ENCODE assay signal across 7 mouse cellular contexts in the genomic region with DNA sequence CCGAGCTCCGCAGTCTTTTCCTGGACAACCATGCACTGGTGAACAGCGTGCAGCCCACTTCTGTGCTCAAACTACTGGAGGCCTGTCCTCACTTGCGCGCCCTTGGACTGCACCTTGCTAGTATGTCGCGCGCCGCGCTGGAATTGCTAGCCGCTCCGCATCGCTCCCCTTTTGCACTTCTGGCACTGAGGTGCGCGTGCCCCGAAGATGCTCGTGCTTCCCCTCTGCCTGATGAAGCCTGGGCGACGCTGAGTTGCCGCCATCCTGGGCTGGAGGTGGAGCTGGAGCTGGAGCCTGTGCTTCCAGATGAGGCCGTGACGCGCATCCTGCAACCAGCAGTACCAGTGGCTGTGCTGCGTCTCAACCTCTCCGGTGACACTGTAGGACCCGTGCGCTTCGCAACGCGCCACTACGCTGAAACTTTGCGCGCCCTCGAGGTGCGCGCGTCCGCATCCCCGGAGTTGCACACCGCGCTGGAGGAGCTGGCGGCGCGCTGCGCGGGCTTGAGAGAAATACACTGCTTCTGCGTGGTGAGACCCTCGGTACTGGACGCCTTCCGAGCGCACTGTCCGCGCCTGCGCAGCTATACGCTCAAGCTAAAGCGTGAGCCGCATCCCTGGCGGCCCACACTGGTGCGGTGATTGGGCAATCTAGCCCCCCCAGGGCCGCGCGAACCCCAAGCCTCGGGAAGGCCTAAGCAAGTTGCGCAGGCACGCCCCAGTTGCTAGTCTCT. TPM values are rescaled to one million over a fixed set of nuclear protein-coding genes. Genes with fewer than 3 reads are reported as not detected.
DNase-seq lines count a peak whose midpoint lies in the region; ATAC-seq and TF ChIP-seq lines count a peak whose summit lies in the region.

No protein-coding gene starts in this region.

- DNase-seq in R1 (ENCODE audit: low read depth, low spot score) = peak; percentile 87
- DNase-seq in hindbrain, postnatal 0 days (ENCODE audit: low spot score) = peak; percentile 97
- no peak for DNase-seq in urinary bladder, postnatal 14 days (ENCODE audit: low spot score)

- H3K27me3 ChIP-seq in E14TG2a.4 (ENCODE audit: insufficient read depth, low read length) = peaks cover 96% of the 10 kb centered on the region
- peaks cover 82% of the 10 kb centered on the region for H3K27me3 ChIP-seq in embryonic facial prominence, embryonic 15.5 days
- peaks cover 45% of the 10 kb centered on the region for H3K27me3 ChIP-seq in hindbrain, postnatal 0 days (ENCODE audit: insufficient read depth, low read length)
- H3K27me3 ChIP-seq in limb, embryonic 12.5 days = peaks cover 99% of the 10 kb centered on the region
- H3K27me3 ChIP-seq in neural tube, embryonic 12.5 days (replicated peaks) = peaks cover 98% of the 10 kb centered on the region

- H3K27ac ChIP-seq in embryonic facial prominence, embryonic 15.5 days (replicated peaks) = no peak overlapping the region
- H3K27ac ChIP-seq in hindbrain, postnatal 0 days = peak overlapping the region; percentile 41; the same call in 1 of the 2 replicates
- H3K27ac ChIP-seq in limb, embryonic 12.5 days = no peak overlapping the region
- H3K27ac ChIP-seq in neural tube, embryonic 12.5 days = no peak overlapping the region

- H3K36me3 ChIP-seq in E14TG2a.4 (ENCODE audit: insufficient read depth, low read length) = no peaks in the 10 kb centered on the region
- H3K36me3 ChIP-seq in embryonic facial prominence, embryonic 15.5 days = no peaks in the 10 kb centered on the region
- no peaks in the 10 kb centered on the region for H3K36me3 ChIP-seq in hindbrain, postnatal 0 days (ENCODE audit: insufficient read depth, low read length)
- no peaks in the 10 kb centered on the region for H3K36me3 ChIP-seq in limb, embryonic 12.5 days
- no peaks in the 10 kb centered on the region for H3K36me3 ChIP-seq in neural tube, embryonic 12.5 days

- TF ChIP-seq CTCF in E14TG2a.4 (conservative IDR thresholded peaks at IDR 0.05; ENCODE audit: low read length) = no peak
- peak; percentile 13; the same call in 1 of the 2 replicates for TF ChIP-seq CTCF in hindbrain, postnatal 0 days (IDR thresholded peaks at IDR 0.05; ENCODE audit: low read depth)

- peak overlapping the region; percentile 90 for H3K4me2 ChIP-seq in embryonic facial prominence, embryonic 15.5 days (replicated peaks)
- H3K4me2 ChIP-seq in hindbrain, postnatal 0 days (ENCODE audit: low read depth, low read length) = peak overlapping the region; percentile 85
- H3K4me2 ChIP-seq in limb, embryonic 12.5 days = peak overlapping the region; percentile 86
- peak overlapping the region; percentile 71 for H3K4me2 ChIP-seq in neural tube, embryonic 12.5 days (replicated peaks)

- H3K9me3 ChIP-seq in E14TG2a.4 (ENCODE audit: low read length) = no peaks in the 10 kb centered on the region
- no peaks in the 10 kb centered on the region for H3K9me3 ChIP-seq in embryonic facial prominence, embryonic 15.5 days (replicated peaks)
- H3K9me3 ChIP-seq in hindbrain, postnatal 0 days (ENCODE audit: low read length) = no peaks in the 10 kb centered on the region
- peaks cover 6% of the 10 kb centered on the region; the same call in 1 of the 2 replicates for H3K9me3 ChIP-seq in limb, embryonic 12.5 days
- H3K9me3 ChIP-seq in neural tube, embryonic 12.5 days = 0 out of 2 replicates have a peak, but pooled peaks cover 6% of the 10 kb centered on the region

- peaks cover 70% of the 10 kb centered on the region for H3K4me1 ChIP-seq in E14TG2a.4 (replicated peaks; ENCODE audit: low read depth, low read length)
- peaks cover 45% of the 10 kb centered on the region for H3K4me1 ChIP-seq in embryonic facial prominence, embryonic 15.5 days
- peaks cover 17% of the 10 kb centered on the region for H3K4me1 ChIP-seq in hindbrain, postnatal 0 days (ENCODE audit: insufficient read depth, low read length)
- peaks cover 40% of the 10 kb centered on the region for H3K4me1 ChIP-seq in limb, embryonic 12.5 days (replicated peaks)
- H3K4me1 ChIP-seq in neural tube, embryonic 12.5 days = peaks cover 39% of the 10 kb centered on the region

- H3K4me3 ChIP-seq in E14TG2a.4 (replicated peaks; ENCODE audit: low read length) = peak overlapping the region; percentile 78
- H3K4me3 ChIP-seq in embryonic facial prominence, embryonic 15.5 days (replicated peaks) = peak overlapping the region; percentile 47
- H3K4me3 ChIP-seq in hindbrain, postnatal 0 days (ENCODE audit: low read length) = peak overlapping the region; percentile 46
- H3K4me3 ChIP-seq in limb, embryonic 12.5 days (replicated peaks) = peak overlapping the region; percentile 51
- H3K4me3 ChIP-seq in neural tube, embryonic 12.5 days = peak overlapping the region; percentile 39

- H3K9ac ChIP-seq in embryonic facial prominence, embryonic 15.5 days = no peak overlapping the region; the same call in 1 of the 2 replicates
- peak overlapping the region; percentile 54 for H3K9ac ChIP-seq in hindbrain, postnatal 0 days (replicated peaks; ENCODE audit: low read length)
- H3K9ac ChIP-seq in limb, embryonic 12.5 days (replicated peaks) = peak overlapping the region; percentile 57
- peak overlapping the region; percentile 51; the same call in 1 of the 2 replicates for H3K9ac ChIP-seq in neural tube, embryonic 12.5 days

- ATAC-seq in embryonic facial prominence, embryonic 15.5 days (ENCODE audit: insufficient number of reproducible peaks, low FRiP score, low TSS enrichment, low read depth) = peak; percentile 41
- ATAC-seq in hindbrain, postnatal 0 days = peak; percentile 90
- ATAC-seq in limb, embryonic 12.5 days (ENCODE audit: insufficient number of reproducible peaks, insufficient read depth, low FRiP score, low TSS enrichment, low read depth) = peak; percentile 54
- peak; percentile 77 for ATAC-seq in neural tube, embryonic 12.5 days (ENCODE audit: low FRiP score, low read depth)

- WGBS in embryonic facial prominence, embryonic 15.5 days = 2% methylated on average over 65 of the region's 65 CpGs
- WGBS in hindbrain, postnatal 0 days = under 1% methylated on average over 53 of the region's 65 CpGs
- under 1% methylated on average over 65 of the region's 65 CpGs for WGBS in limb, embryonic 12.5 days
- under 1% methylated on average over 65 of the region's 65 CpGs for WGBS in neural tube, embryonic 12.5 days

RNA-seq across cellular contexts. Expression of a gene that starts 1.1 kb away (rescaled TPM):
- polyA plus RNA-seq in embryonic facial prominence, embryonic 15.5 days (2015; fragmentation: Nextera tagmentation; extraction: Ambion mirVana) = 0.13 and 0.33 TPM in 2 replicates
- 0.63 TPM in 1 of 2 replicates, not detected in the other for total RNA-seq in hindbrain, postnatal 0 days (2014; rRNA removed)
- 1.4 and 1.5 TPM in 2 replicates for polyA plus RNA-seq in hindbrain, postnatal 0 days (2015; fragmentation: Nextera tagmentation; extraction: Ambion mirVana)
- 0.13 and 0.18 TPM in 2 replicates for polyA plus RNA-seq in limb, embryonic 12.5 days (2016; fragmentation: Nextera tagmentation; extraction: Ambion mirVana)
- 0.19 and 0.20 TPM in 2 replicates for polyA plus RNA-seq in neural tube, embryonic 12.5 days (2016; fragmentation: Nextera tagmentation; extraction: Ambion mirVana)

RNA-seq across cellular contexts. Expression of a gene that starts 4.1 kb away (rescaled TPM):
- polyA plus RNA-seq in embryonic facial prominence, embryonic 15.5 days (2015; fragmentation: Nextera tagmentation; extraction: Ambion mirVana) = 3.3 and 4.0 TPM in 2 replicates
- total RNA-seq in hindbrain, postnatal 0 days (2014; rRNA removed) = 0.50 and 3.1 TPM in 2 replicates
- polyA plus RNA-seq in hindbrain, postnatal 0 days (2015; fragmentation: Nextera tagmentation; extraction: Ambion mirVana) = 1.2 and 1.3 TPM in 2 replicates
- polyA plus RNA-seq in limb, embryonic 12.5 days (2016; fragmentation: Nextera tagmentation; extraction: Ambion mirVana) = 1.7 and 1.9 TPM in 2 replicates
- polyA plus RNA-seq in neural tube, embryonic 12.5 days (2016; fragmentation: Nextera tagmentation; extraction: Ambion mirVana) = 0.90 and 1.0 TPM in 2 replicates

RNA-seq across cellular contexts. Expression of a gene that starts 4.1 kb away (rescaled TPM):
- 27.4 and 28.8 TPM in 2 replicates for polyA plus RNA-seq in embryonic facial prominence, embryonic 15.5 days (2015; fragmentation: Nextera tagmentation; extraction: Ambion mirVana)
- 11.5 and 15.6 TPM in 2 replicates for total RNA-seq in hindbrain, postnatal 0 days (2014; rRNA removed)
- 14.6 and 14.9 TPM in 2 replicates for polyA plus RNA-seq in hindbrain, postnatal 0 days (2015; fragmentation: Nextera tagmentation; extraction: Ambion mirVana)
- polyA plus RNA-seq in limb, embryonic 12.5 days (2016; fragmentation: Nextera tagmentation; extraction: Ambion mirVana) = 16.0 and 16.6 TPM in 2 replicates
- polyA plus RNA-seq in neural tube, embryonic 12.5 days (2016; fragmentation: Nextera tagmentation; extraction: Ambion mirVana) = 18.7 and 21.2 TPM in 2 replicates

RNA-seq across cellular contexts. Expression of a gene that starts 7.4 kb away (rescaled TPM):
- polyA plus RNA-seq in embryonic facial prominence, embryonic 15.5 days (2015; fragmentation: Nextera tagmentation; extraction: Ambion mirVana) = 3.6 and 4.4 TPM in 2 replicates
- total RNA-seq in hindbrain, postnatal 0 days (2014; rRNA removed) = 2.1 and 2.6 TPM in 2 replicates
- polyA plus RNA-seq in hindbrain, postnatal 0 days (2015; fragmentation: Nextera tagmentation; extraction: Ambion mirVana) = 6.6 and 6.9 TPM in 2 replicates
- 1.6 TPM in 2 replicates for polyA plus RNA-seq in limb, embryonic 12.5 days (2016; fragmentation: Nextera tagmentation; extraction: Ambion mirVana)
- polyA plus RNA-seq in neural tube, embryonic 12.5 days (2016; fragmentation: Nextera tagmentation; extraction: Ambion mirVana) = 3.5 and 4.3 TPM in 2 replicates

RNA-seq across cellular contexts. Expression of a gene that starts 13.6 kb away (rescaled TPM):
- polyA plus RNA-seq in embryonic facial prominence, embryonic 15.5 days (2015; fragmentation: Nextera tagmentation; extraction: Ambion mirVana) = 45.5 and 49.2 TPM in 2 replicates
- total RNA-seq in hindbrain, postnatal 0 days (2014; rRNA removed) = 17.4 and 18.8 TPM in 2 replicates
- 10.4 and 10.7 TPM in 2 replicates for polyA plus RNA-seq in hindbrain, postnatal 0 days (2015; fragmentation: Nextera tagmentation; extraction: Ambion mirVana)
- polyA plus RNA-seq in limb, embryonic 12.5 days (2016; fragmentation: Nextera tagmentation; extraction: Ambion mirVana) = 5.9 and 6.8 TPM in 2 replicates
- polyA plus RNA-seq in neural tube, embryonic 12.5 days (2016; fragmentation: Nextera tagmentation; extraction: Ambion mirVana) = 6.5 TPM in 2 replicates
